Mouse (Mus musculus): ENCODE results near the gene Sergef. TPM values are rescaled to one million over a fixed set of nuclear protein-coding genes. Genes with fewer than 3 reads are reported as not detected.
A peak's percentile ranks its signal among the peaks of the same experiment; 100 is the strongest.

Sergef gene
- polyA plus RNA-seq, 1 experiment from 2014 or later = 23.4 TPM

DNA sequence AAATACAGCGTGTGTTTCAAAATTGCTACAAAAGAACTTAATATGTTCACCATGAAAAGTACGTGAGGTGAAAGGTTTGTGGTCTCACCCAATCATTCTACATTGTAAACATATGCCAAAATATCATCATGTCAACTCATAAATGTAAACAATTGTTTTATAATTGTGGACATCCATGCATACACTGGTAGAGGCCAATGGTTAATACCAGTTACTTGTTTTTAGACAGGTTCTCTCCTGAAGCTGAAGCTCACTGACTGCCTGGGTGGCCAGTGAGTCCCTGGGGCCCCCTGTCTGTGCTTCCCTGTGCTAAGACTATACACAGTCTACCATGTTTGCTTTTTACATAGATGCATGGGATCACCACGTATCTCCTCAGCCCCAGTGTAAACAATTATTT, 91.5 kb downstream of the Sergef start:
- Histone ChIP-seq H3K27ac (ENCODE audit: low read depth, low read length) (no peak overlapping the region), H3K9me3 (replicated peaks; ENCODE audit: control insufficient read depth, low read length) (no peaks in the 10 kb centered on the region), H3K4me2 (ENCODE audit: low read length) (no peak overlapping the region), H3K4me1 (ENCODE audit: control insufficient read depth, insufficient read depth, low read length) (peaks cover 7% of the 10 kb centered on the region; the same call in 1 of the 2 replicates), H3K9ac (ENCODE audit: low read length) (no peak overlapping the region), H3K36me3 (ENCODE audit: control insufficient read depth, insufficient read depth, low read length) (0 out of 2 replicates have a peak, but pooled peaks cover 2% of the 10 kb centered on the region), H3K4me3 (ENCODE audit: low read depth, low read length) (no peak overlapping the region), H3K27me3 (replicated peaks; ENCODE audit: control insufficient read depth, insufficient read depth, low read length) (no peaks in the 10 kb centered on the region)
- WGBS = 86% methylated on average over 3 of the region's 3 CpGs
- ATAC-seq (no peak), DNase-seq (ENCODE audit: low spot score) (no peak)

DNA sequence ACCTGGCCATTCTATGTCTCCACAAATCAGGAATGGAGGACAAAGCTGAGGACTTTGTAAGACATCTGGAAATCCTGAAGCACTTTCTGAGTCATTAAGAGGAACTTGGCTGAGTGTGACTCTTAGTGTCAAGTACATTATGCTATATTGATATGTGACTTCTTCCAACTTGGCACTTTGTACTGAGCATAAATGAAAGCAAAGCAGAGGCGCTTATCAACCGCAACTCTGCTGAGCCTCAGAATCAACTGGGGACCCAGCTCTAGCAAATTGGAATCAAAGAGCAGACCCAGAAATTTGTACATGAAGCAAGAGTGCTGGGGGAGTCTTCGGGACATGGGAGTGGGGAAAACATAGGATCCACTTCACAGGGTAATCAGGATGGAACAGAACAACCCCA, 92.0 kb downstream of the Sergef start:
- Histone ChIP-seq H3K9me3 (replicated peaks; ENCODE audit: control insufficient read depth, low read length) (no peaks in the 10 kb centered on the region), H3K9ac (ENCODE audit: low read length) (no peak overlapping the region), H3K4me1 (ENCODE audit: control insufficient read depth, insufficient read depth, low read length) (peaks cover 7% of the 10 kb centered on the region; the same call in 1 of the 2 replicates), H3K27me3 (replicated peaks; ENCODE audit: control insufficient read depth, insufficient read depth, low read length) (no peaks in the 10 kb centered on the region), H3K36me3 (ENCODE audit: control insufficient read depth, insufficient read depth, low read length) (0 out of 2 replicates have a peak, but pooled peaks cover 2% of the 10 kb centered on the region), H3K4me3 (ENCODE audit: low read depth, low read length) (no peak overlapping the region), H3K4me2 (ENCODE audit: low read length) (no peak overlapping the region), H3K27ac (ENCODE audit: low read depth, low read length) (no peak overlapping the region)
- ATAC-seq = no peak
- 88% methylated on average over 3 of the region's 3 CpGs for WGBS
- DNase-seq (ENCODE audit: low spot score) = no peak

DNA sequence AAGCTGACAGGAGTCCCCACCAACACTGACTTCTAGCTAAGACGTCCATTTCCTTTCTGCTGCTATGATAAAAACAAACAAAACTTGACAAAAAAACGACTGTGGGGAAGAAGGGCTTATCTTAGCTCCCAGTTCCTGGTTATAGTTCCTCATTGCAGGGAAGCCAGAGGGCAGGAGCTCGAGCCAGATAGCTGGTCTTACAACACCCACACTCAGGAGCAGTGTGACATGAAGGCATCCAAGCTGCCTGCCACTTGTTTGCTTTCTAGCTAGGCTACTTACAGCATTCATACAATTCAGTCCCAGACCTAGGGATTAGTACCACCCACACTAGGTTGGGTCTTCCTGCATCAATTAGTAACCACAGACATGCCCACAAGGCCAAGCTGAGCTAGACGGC, 93.1 kb downstream of the Sergef start:
- Histone ChIP-seq H3K27ac (ENCODE audit: low read depth, low read length) (no peak overlapping the region), H3K9me3 (replicated peaks; ENCODE audit: control insufficient read depth, low read length) (no peaks in the 10 kb centered on the region), H3K4me2 (ENCODE audit: low read length) (no peak overlapping the region), H3K9ac (ENCODE audit: low read length) (no peak overlapping the region), H3K4me1 (ENCODE audit: control insufficient read depth, insufficient read depth, low read length) (peaks cover 4% of the 10 kb centered on the region; the same call in 1 of the 2 replicates), H3K27me3 (replicated peaks; ENCODE audit: control insufficient read depth, insufficient read depth, low read length) (no peaks in the 10 kb centered on the region), H3K4me3 (ENCODE audit: low read depth, low read length) (no peak overlapping the region), H3K36me3 (ENCODE audit: control insufficient read depth, insufficient read depth, low read length) (0 out of 2 replicates have a peak, but pooled peaks cover 2% of the 10 kb centered on the region)
- no peak for DNase-seq (ENCODE audit: low spot score)
- ATAC-seq = no peak
- WGBS = 72% methylated on average over 4 of the region's 4 CpGs

DNA sequence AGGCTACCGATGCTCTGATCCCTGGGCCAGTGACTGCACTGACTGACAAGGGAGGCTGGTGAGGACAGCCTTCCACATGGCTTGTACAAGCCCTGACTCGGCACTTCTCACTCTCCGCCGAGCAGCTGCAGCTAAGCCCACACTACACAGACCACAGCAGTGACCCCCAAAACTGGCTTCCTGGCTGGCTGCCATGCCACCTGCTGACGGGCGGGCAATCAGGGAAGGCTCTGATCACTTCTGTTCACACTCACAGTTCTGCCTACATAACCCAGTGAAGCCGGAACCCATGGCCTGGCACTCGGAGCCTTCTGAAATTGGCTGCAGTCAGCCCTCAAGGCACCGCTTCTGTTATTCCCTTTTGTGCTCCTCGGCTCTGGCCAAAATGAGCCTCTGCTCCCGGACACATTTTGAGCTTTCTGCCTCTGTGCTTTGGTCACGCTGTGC, 95.4 kb downstream of the Sergef start:
- H3K4me1 ChIP-seq (ENCODE audit: control insufficient read depth, insufficient read depth, low read length) = peaks cover 3% of the 10 kb centered on the region; the same call in 1 of the 2 replicates
- H3K27ac ChIP-seq (ENCODE audit: low read depth, low read length) = peak overlapping the region; percentile 55
- H3K4me3 ChIP-seq (ENCODE audit: low read depth, low read length) = no peak overlapping the region
- H3K36me3 ChIP-seq (ENCODE audit: control insufficient read depth, insufficient read depth, low read length) = 0 out of 2 replicates have a peak, but pooled peaks cover 2% of the 10 kb centered on the region
- DNase-seq (ENCODE audit: low spot score) (peak; percentile 56), ATAC-seq (peak; percentile 85)
- H3K9me3 ChIP-seq (replicated peaks; ENCODE audit: control insufficient read depth, low read length) = no peaks in the 10 kb centered on the region
- 72% methylated on average over 12 of the region's 12 CpGs for WGBS
- no peak overlapping the region for H3K4me2 ChIP-seq (ENCODE audit: low read length)
- H3K27me3 ChIP-seq (replicated peaks; ENCODE audit: control insufficient read depth, insufficient read depth, low read length) = no peaks in the 10 kb centered on the region
- no peak overlapping the region for H3K9ac ChIP-seq (ENCODE audit: low read length)

DNA sequence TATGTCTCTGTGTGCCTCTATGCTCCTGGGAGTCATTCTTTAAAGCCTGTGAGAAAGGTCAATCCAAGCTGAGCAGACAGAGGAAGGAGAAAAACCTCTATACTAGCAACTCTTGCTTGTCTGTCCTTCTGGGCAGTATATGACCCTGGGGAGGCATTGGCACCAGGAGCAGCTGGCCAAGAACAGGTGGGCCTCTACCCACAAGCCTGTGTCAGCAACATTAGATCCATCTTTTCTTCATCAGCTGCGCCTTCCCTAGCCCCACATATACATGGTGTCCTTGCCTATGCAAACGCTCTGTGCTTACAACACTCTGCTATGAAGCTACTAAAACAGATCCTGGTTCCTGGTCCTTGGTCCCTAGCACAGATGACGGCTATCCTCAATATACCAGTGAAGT, 97.5 kb downstream of the Sergef start:
- Histone ChIP-seq H3K4me2 (ENCODE audit: low read length) (no peak overlapping the region), H3K4me3 (ENCODE audit: low read depth, low read length) (no peak overlapping the region), H3K36me3 (ENCODE audit: control insufficient read depth, insufficient read depth, low read length) (0 out of 2 replicates have a peak, but pooled peaks cover 2% of the 10 kb centered on the region), H3K9me3 (replicated peaks; ENCODE audit: control insufficient read depth, low read length) (no peaks in the 10 kb centered on the region), H3K4me1 (ENCODE audit: control insufficient read depth, insufficient read depth, low read length) (peaks cover 3% of the 10 kb centered on the region; the same call in 1 of the 2 replicates), H3K27ac (ENCODE audit: low read depth, low read length) (no peak overlapping the region), H3K9ac (ENCODE audit: low read length) (no peak overlapping the region), H3K27me3 (replicated peaks; ENCODE audit: control insufficient read depth, insufficient read depth, low read length) (no peaks in the 10 kb centered on the region)
- 92% methylated on average over 3 of the region's 3 CpGs for WGBS
- ATAC-seq (no peak), DNase-seq (ENCODE audit: low spot score) (no peak)

DNA sequence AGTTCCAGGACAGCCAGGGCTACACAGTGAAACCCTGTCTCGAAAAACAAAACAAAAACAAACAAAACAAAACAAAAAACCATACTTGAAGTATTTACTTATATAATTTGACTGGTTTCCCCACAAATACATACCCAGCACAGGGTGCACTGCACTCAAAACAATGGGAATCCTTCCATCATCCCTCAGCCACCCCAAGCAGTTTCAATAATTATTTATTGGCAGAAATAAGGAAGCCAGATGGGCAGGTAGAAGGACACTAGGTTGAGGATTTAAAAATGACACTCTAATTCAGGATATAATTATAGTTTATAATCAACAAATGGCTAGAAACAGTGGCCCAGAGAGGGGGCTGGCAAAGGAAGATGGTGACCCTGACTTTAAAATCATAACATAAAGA, 99.0 kb downstream of the Sergef start:
- no peak overlapping the region for H3K4me2 ChIP-seq (ENCODE audit: low read length)
- H3K27me3 ChIP-seq (replicated peaks; ENCODE audit: control insufficient read depth, insufficient read depth, low read length) = no peaks in the 10 kb centered on the region
- H3K9ac ChIP-seq (ENCODE audit: low read length) = no peak overlapping the region
- no peak overlapping the region for H3K27ac ChIP-seq (ENCODE audit: low read depth, low read length)
- 74% methylated on average over 1 of the region's 1 CpGs for WGBS
- H3K4me1 ChIP-seq (ENCODE audit: control insufficient read depth, insufficient read depth, low read length) = peaks cover 4% of the 10 kb centered on the region; the same call in 1 of the 2 replicates
- no peak overlapping the region for H3K4me3 ChIP-seq (ENCODE audit: low read depth, low read length)
- H3K9me3 ChIP-seq (replicated peaks; ENCODE audit: control insufficient read depth, low read length) = no peaks in the 10 kb centered on the region
- DNase-seq (ENCODE audit: low spot score) = no peak
- 0 out of 2 replicates have a peak, but pooled peaks cover 2% of the 10 kb centered on the region for H3K36me3 ChIP-seq (ENCODE audit: control insufficient read depth, insufficient read depth, low read length)
- no peak for ATAC-seq

DNA sequence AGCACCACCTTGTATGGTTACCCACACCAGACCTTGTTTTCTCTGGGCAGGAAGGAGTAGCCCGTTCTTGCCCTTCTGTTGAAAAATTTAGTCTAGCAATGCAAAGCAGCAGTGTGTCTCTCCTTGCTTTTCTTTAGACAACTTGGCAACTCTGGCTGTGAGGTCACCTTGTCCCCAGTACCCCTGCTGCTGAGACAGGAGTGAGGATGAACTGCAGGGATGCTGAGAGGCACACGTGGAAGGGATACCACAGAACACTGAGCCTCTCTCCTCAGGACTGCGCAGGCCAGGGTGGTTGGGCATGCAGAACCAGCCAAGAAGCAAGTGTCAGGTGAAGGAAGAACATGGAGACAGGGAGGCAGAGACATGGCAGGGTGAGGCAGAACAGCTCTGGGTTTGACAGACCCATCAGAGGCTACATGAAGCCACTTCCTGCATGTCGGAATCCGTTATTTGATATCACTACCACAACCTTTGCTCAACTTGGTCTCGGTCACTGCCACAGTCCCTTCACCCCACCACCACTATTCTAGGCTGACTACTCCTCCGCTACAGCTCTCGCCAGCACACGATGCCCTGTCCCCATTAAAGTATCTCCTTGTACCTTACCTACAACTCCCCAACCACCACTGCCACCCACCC, 103.0 kb downstream of the Sergef start:
- Histone ChIP-seq H3K9me3 (replicated peaks; ENCODE audit: control insufficient read depth, low read length) (no peaks in the 10 kb centered on the region), H3K4me1 (ENCODE audit: control insufficient read depth, insufficient read depth, low read length) (peaks cover 5% of the 10 kb centered on the region; the same call in 1 of the 2 replicates), H3K27ac (ENCODE audit: low read depth, low read length) (no peak overlapping the region), H3K27me3 (replicated peaks; ENCODE audit: control insufficient read depth, insufficient read depth, low read length) (no peaks in the 10 kb centered on the region), H3K9ac (ENCODE audit: low read length) (no peak overlapping the region), H3K36me3 (ENCODE audit: control insufficient read depth, insufficient read depth, low read length) (no peaks in the 10 kb centered on the region), H3K4me2 (ENCODE audit: low read length) (no peak overlapping the region), H3K4me3 (ENCODE audit: low read depth, low read length) (no peak overlapping the region)
- 88% methylated on average over 9 of the region's 9 CpGs for WGBS
- ATAC-seq = no peak
- DNase-seq (ENCODE audit: low spot score) = no peak

DNA sequence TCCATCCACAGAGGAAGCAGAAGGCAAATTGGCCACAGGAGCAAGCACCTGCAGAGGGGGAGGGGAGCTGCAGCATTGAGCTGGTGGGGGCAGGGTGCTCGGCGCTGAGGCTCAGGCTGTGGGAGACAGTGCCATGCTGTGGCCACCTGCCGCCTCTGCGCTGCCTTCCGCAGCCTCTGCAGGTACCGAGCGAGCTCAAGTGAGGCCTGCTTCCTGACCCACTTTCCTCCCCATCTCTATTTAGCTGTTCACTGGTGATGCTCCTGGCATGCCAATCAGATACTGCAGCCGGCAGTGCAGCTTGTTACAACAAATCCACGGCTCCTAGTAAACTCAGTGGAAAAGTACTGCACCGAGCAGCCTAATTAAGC, 104.2 kb downstream of the Sergef start:
- ATAC-seq = peak; percentile 88

DNA sequence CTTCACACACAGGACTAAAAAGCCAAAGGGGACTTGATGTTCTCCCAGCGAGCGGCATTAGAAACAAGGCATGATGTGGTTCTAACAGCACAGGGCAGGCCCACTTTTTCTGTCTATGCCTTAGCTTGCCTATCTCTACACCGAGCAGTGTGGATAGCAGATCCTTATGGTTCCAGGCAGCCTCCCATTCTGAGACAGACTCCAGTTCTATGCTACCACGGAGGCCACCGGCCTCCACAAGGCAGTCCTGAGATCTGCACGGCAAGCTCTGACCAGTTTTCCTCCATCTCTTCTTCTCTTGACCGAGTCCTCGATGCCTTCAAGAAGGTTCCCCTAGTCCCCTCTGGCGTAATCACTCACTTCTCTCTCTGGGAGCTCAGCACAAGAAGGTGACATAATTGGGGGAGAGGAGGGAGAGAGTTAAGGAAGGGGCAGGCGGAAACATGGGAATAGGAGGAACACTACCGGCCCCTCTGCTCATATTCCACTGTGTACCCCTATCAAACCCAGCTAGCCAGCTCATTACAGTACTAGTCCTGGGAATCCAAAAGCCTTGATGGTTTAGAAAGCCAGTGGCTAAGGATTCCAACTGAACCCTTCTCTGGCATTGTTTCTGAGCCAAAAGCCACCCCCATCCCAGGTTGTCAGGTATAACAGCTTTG, 104.7 kb downstream of the Sergef start:
- 80% methylated on average over 11 of the region's 11 CpGs for WGBS

More for the DNA sequence above, 104.2 kb downstream of the Sergef start:
- H3K9ac ChIP-seq (ENCODE audit: low read length) = no peak overlapping the region
- peak overlapping the region; percentile 15; the same call in 1 of the 2 replicates for H3K4me2 ChIP-seq (ENCODE audit: low read length)
- H3K4me1 ChIP-seq (ENCODE audit: control insufficient read depth, insufficient read depth, low read length) = peaks cover 5% of the 10 kb centered on the region; the same call in 1 of the 2 replicates
- no peaks in the 10 kb centered on the region for H3K27me3 ChIP-seq (replicated peaks; ENCODE audit: control insufficient read depth, insufficient read depth, low read length)
- no peak overlapping the region for H3K4me3 ChIP-seq (ENCODE audit: low read depth, low read length)
- 5% methylated on average over 10 of the region's 10 CpGs for whole genome bisulfite sequencing
- peak; percentile 75 for DNase-seq (ENCODE audit: low spot score)
- H3K27ac ChIP-seq (ENCODE audit: low read depth, low read length) = no peak overlapping the region; the same call in 1 of the 2 replicates
- no peaks in the 10 kb centered on the region for H3K36me3 ChIP-seq (ENCODE audit: control insufficient read depth, insufficient read depth, low read length)
- H3K9me3 ChIP-seq (replicated peaks; ENCODE audit: control insufficient read depth, low read length) = no peaks in the 10 kb centered on the region

More for the DNA sequence above, 104.7 kb downstream of the Sergef start:
- DNase-seq (ENCODE audit: low spot score) (no peak), ATAC-seq (peak; percentile 40)
- Histone ChIP-seq H3K4me1 (ENCODE audit: control insufficient read depth, insufficient read depth, low read length) (peaks cover 5% of the 10 kb centered on the region; the same call in 1 of the 2 replicates), H3K4me3 (ENCODE audit: low read depth, low read length) (no peak overlapping the region), H3K9me3 (replicated peaks; ENCODE audit: control insufficient read depth, low read length) (no peaks in the 10 kb centered on the region), H3K27ac (ENCODE audit: low read depth, low read length) (peak overlapping the region; percentile 40; the same call in 1 of the 2 replicates), H3K4me2 (ENCODE audit: low read length) (peak overlapping the region; percentile 15; the same call in 1 of the 2 replicates), H3K27me3 (replicated peaks; ENCODE audit: control insufficient read depth, insufficient read depth, low read length) (no peaks in the 10 kb centered on the region), H3K9ac (ENCODE audit: low read length) (no peak overlapping the region), H3K36me3 (ENCODE audit: control insufficient read depth, insufficient read depth, low read length) (no peaks in the 10 kb centered on the region)
